Mouse (Mus musculus) hindbrain, embryonic 11.5 days (tissue): ENCODE data around the gene Isg20. TPM values are rescaled to one million over a fixed set of nuclear protein-coding genes. Genes with fewer than 3 reads are reported as not detected.

Experiments used
- ATAC-seq: fragments of 200-750 bp; cut with Nextera tagmentation; 2 replicates; pipeline ENCODE4 v1.8.0; 2017; ENCODE audit warnings: mild to moderate bottlenecking, moderate TSS enrichment, moderate library complexity; ENCODE audit not compliant: low FRiP score
- DNase-seq: peaks from one replicate; pipeline ENCODE4 v3.0.0-alpha.2; 2015; ENCODE audit warnings: low spot score
- H3K27ac ChIP-seq: fragments of 300-500 bp; sonication (generic); 2 replicates; pipeline ENCODE4 v1.5.1; 2014; ENCODE audit warnings: mild to moderate bottlenecking, low read depth, low read length
- H3K27me3 ChIP-seq: fragments of 300-500 bp; sonication (generic); 2 replicates; pipeline ENCODE4 v1.6.1; 2014; ENCODE audit warnings: mild to moderate bottlenecking, low read length, moderate library complexity, mixed read lengths; ENCODE audit not compliant: control insufficient read depth, insufficient read depth
- H3K36me3 ChIP-seq: fragments of 300-500 bp; sonication (generic); 2 replicates; pipeline ENCODE4 v1.6.1; 2014; ENCODE audit warnings: mild to moderate bottlenecking, low read length, moderate library complexity, mixed read lengths; ENCODE audit not compliant: control insufficient read depth, insufficient read depth
- H3K4me1 ChIP-seq: fragments of 300-500 bp; sonication (generic); replicated peaks from 2 replicates; pipeline ENCODE4 v1.6.1; 2014; ENCODE audit warnings: low read length, mixed read lengths; ENCODE audit not compliant: control insufficient read depth, insufficient read depth
- H3K4me2 ChIP-seq: fragments of 300-500 bp; sonication (generic); replicated peaks from 2 replicates; pipeline ENCODE4 v1.6.1; 2014; ENCODE audit warnings: mild to moderate bottlenecking, low read depth, low read length
- H3K4me3 ChIP-seq: fragments of 300-500 bp; sonication (generic); 2 replicates; pipeline ENCODE4 v1.5.1; 2014; ENCODE audit warnings: low read depth, low read length
- H3K9ac ChIP-seq: fragments of 300-500 bp; sonication (generic); 2 replicates; pipeline ENCODE4 v1.6.1; 2014; ENCODE audit warnings: low read depth, low read length
- H3K9me3 ChIP-seq: fragments of 300-500 bp; sonication (generic); 2 replicates; pipeline ENCODE4 v1.6.1; 2016; ENCODE audit warnings: low read length; ENCODE audit not compliant: control insufficient read depth
- WGBS: fragments of 180-500 bp; shearing (Covaris S2); extraction: QIAGEN DNeasy Blood & Tissue Kit; methylation state at CpG from one replicate; pipeline ENCODE4 v1.1.7; 2014; 5-methylcytosine and 5-hydroxymethylcytosine counted together
- polyA plus RNA-seq: library from polyadenylated mRNA; unstranded; fragments of >200 nt; fragmentation: Nextera tagmentation; extraction: Ambion mirVana; gene quantifications from 2 replicates; pipeline ENCODE4 v1.2.1, GENCODE M21; 2014

The Isg20 gene
- polyA plus RNA-seq, 1 experiment from 2014 or later: 0.56 TPM

DNA sequence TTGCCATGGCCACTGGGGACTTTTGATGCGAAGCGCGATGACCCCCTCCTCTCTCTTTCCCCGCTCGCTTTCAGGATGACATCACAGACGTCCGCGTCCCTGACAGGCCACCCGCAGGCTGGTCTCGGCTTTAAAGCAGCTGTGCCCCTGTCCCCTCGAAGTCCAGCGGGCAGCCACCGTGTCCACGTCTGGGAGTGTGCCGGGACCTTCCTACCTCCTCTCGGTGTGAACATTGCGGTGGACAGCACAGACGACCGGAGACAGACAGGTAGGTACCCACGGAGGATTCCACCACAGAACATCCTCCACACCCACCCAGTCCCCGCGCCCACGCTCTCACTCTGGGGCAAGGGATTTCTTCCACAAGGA lies 30.8 kb upstream of the Isg20 start:
- ATAC-seq: peak; percentile 84
- Histone ChIP-seq H3K4me1 (peaks cover 9% of the 10 kb centered on the region; the same call in 1 of the 2 replicates), H3K36me3 (no peaks in the 10 kb centered on the region), H3K9me3 (no peaks in the 10 kb centered on the region), H3K27me3 (0 out of 2 replicates have a peak, but pooled peaks cover 5% of the 10 kb centered on the region), H3K4me2 (peak overlapping the region; percentile 79), H3K4me3 (peak overlapping the region; percentile 54), H3K27ac (peak overlapping the region; percentile 60; the same call in 1 of the 2 replicates), H3K9ac (peak overlapping the region; percentile 68)
- DNase-seq: peak; percentile 84
- 2% methylated on average over 23 of the region's 23 CpGs for WGBS

DNA sequence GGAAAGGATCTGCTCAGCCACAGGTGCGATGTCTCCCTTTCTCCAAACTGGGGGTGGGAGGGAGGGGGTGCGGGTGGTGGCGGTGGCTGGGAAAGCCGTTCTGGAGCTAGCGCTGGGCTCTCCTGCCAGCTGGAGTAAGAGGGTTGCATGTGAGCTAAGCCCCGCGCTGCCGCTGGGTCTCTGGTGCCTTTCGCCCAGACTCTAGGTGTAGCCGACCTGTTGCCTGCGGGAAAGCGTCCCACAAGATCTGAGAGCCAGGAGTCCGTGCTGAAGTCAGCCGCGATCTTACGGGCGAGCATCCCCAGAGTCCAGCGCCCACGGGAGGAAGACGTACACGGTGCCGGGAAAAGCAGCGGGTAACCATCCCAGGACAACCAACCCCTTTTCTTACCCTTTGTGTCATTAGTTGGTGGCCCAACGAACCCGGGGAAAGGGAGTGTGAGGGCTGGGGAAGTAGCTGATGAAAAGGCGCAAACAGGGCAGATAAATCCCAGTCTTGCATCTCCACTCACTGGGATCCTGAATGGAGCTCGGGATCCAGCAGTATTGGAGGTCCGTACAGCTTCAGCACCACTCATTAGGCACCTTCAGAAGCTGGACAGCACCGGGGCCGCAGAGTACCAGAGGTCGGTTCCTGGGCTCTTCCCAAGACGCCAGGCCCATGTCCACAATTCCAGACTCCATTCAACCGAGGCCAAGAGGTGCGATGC lies 30.1 kb upstream of the Isg20 start:
- 2% methylated on average over 34 of the region's 34 CpGs for WGBS
- Histone ChIP-seq H3K4me3 (peak overlapping the region; percentile 54), H3K27me3 (0 out of 2 replicates have a peak, but pooled peaks cover 5% of the 10 kb centered on the region), H3K4me2 (peak overlapping the region; percentile 79), H3K4me1 (peaks cover 9% of the 10 kb centered on the region; the same call in 1 of the 2 replicates), H3K9ac (peak overlapping the region; percentile 68), H3K9me3 (no peaks in the 10 kb centered on the region), H3K36me3 (no peaks in the 10 kb centered on the region), H3K27ac (peak overlapping the region; percentile 60)
- ATAC-seq (0 out of 2 replicates have a peak, but pooled peaks have one; percentile 3), DNase-seq (peak; percentile 56)

DNA sequence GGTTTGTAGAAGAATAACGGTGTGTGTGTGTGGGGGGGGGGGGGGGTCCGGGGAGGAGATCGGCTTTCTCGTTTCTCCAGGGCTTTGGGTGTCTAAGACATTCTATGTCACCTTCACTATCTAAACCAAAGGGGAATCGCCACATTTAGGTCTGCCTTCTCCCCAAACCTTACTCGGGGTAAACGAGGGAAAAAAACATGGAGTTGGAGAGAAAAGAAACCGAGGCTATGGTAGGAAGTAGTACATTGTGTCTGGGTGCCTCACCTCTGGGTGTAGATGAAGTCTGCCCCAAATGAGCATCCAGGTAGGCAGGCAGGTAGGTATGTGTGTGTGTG lies 29.5 kb upstream of the Isg20 start:
- ATAC-seq (no peak), DNase-seq (peak; percentile 34)
- H3K9ac ChIP-seq: peak overlapping the region; percentile 68
- H3K36me3 ChIP-seq: no peaks in the 10 kb centered on the region
- WGBS: 7% methylated on average over 8 of the region's 8 CpGs
- no peaks in the 10 kb centered on the region for H3K9me3 ChIP-seq
- H3K27me3 ChIP-seq: 0 out of 2 replicates have a peak, but pooled peaks cover 7% of the 10 kb centered on the region
- peak overlapping the region; percentile 79 for H3K4me2 ChIP-seq
- H3K4me1 ChIP-seq: peaks cover 9% of the 10 kb centered on the region; the same call in 1 of the 2 replicates
- peak overlapping the region; percentile 60 for H3K27ac ChIP-seq
- peak overlapping the region; percentile 54 for H3K4me3 ChIP-seq

DNA sequence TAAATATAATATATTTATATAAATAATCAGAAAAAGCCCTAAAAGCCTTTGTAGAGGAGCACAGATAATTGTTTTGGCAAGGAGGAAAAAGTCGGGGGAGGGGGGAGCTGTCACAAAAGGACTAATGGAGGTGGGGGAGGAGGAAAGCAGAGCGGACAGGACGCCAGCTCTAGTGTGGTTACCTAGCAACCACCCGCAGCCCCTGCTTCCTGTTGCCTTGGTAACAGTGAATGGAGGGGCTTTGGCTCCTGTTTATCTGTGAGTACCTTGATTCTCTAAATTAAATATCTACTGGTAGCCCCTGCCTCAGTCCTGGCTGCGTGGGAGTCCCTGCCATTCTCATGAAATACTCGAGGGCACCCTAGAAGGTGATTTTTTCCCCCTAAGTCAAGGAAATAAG lies 29.1 kb upstream of the Isg20 start:
- Histone ChIP-seq H3K9ac (no peak overlapping the region), H3K36me3 (no peaks in the 10 kb centered on the region), H3K27me3 (0 out of 2 replicates have a peak, but pooled peaks cover 7% of the 10 kb centered on the region), H3K4me1 (peaks cover 9% of the 10 kb centered on the region; the same call in 1 of the 2 replicates), H3K4me2 (peak overlapping the region; percentile 31), H3K27ac (peak overlapping the region; percentile 12; the same call in 1 of the 2 replicates), H3K9me3 (no peaks in the 10 kb centered on the region), H3K4me3 (peak overlapping the region; percentile 10; the same call in 1 of the 2 replicates)
- DNase-seq: peak; percentile 83
- WGBS: 8% methylated on average over 6 of the region's 6 CpGs
- ATAC-seq: peak; percentile 55

DNA sequence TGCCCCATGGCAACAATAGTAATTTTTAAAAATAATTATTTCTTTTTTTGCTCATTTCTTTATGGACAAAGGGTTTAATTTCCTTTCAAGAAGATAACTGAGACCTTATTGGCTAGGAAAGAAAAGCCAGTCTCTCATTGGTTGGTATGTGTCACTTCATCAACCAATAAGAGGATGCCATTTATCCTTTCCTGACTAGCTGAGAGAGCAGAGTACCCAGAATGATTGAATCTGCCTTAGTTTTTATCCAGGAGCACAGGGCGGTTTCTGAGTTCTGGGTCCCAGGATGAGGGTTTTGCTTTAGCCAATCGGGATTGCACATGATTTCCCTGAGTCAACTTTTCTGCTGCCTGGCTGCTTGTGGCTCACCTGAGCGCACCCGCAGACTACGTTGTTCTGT lies 27.8 kb upstream of the Isg20 start:
- no peak overlapping the region for H3K9ac ChIP-seq
- DNase-seq: no peak
- no peak overlapping the region for H3K4me3 ChIP-seq
- H3K27ac ChIP-seq: no peak overlapping the region
- no peaks in the 10 kb centered on the region for H3K9me3 ChIP-seq
- no peak overlapping the region for H3K4me2 ChIP-seq
- ATAC-seq: no peak
- WGBS: 87% methylated on average over 5 of the region's 5 CpGs
- no peaks in the 10 kb centered on the region for H3K36me3 ChIP-seq
- peaks cover 9% of the 10 kb centered on the region; the same call in 1 of the 2 replicates for H3K27me3 ChIP-seq
- H3K4me1 ChIP-seq: peaks cover 9% of the 10 kb centered on the region; the same call in 1 of the 2 replicates

DNA sequence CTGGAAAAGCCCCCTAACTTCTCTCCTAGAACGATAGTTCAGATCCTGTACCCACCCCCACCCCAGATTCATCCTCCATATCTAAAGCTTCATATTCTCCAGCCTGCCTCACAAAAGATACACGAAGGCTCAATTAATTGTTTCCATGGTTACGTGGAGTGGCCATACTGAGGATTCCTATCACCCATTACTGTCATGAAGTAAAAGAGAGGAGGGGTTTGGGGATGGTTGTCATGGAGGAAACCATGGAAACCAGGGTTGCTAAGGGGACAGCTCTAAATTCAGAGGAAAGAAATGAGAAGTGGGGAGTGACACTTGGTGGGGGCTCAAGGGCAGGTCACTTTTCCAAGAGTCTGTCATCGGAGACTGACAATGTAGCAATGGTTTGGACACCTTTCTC lies 26.7 kb upstream of the Isg20 start:
- Histone ChIP-seq H3K27me3 (peaks cover 9% of the 10 kb centered on the region; the same call in 1 of the 2 replicates), H3K4me2 (peak overlapping the region; percentile 12; the same call in 1 of the 2 replicates), H3K27ac (peak overlapping the region; percentile 64; the same call in 1 of the 2 replicates), H3K4me3 (no peak overlapping the region; the same call in 1 of the 2 replicates), H3K9me3 (no peaks in the 10 kb centered on the region), H3K4me1 (peaks cover 9% of the 10 kb centered on the region; the same call in 1 of the 2 replicates), H3K9ac (no peak overlapping the region; the same call in 1 of the 2 replicates), H3K36me3 (no peaks in the 10 kb centered on the region)
- peak; percentile 71 for DNase-seq
- 0 out of 2 replicates have a peak, but pooled peaks have one; percentile 6 for ATAC-seq
- WGBS: 34% methylated on average over 4 of the region's 4 CpGs

DNA sequence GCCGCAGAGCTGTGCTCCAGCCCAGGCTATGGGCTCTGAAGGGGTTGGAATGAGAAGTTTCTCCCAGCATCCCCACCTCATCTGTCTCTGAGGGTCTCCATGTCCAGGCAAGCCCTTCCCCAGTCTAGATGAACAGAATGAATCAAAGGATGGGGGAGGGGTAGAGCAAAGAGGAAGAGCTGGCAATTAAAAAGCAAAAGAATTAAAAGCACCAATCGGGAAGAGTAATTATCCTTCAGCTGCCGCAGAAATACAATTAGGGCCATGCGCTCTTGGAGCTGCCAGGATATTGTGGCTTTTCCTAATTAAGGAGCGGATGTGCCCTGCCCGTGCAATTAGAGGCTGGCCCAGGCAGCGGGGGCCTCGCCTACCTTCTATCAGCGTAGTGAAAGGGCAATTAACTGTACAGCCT lies 25.8 kb upstream of the Isg20 start:
- ATAC-seq (peak; percentile 34), DNase-seq (peak; percentile 19)
- Histone ChIP-seq H3K9me3 (no peaks in the 10 kb centered on the region), H3K4me3 (no peak overlapping the region), H3K36me3 (no peaks in the 10 kb centered on the region), H3K4me1 (peaks cover 7% of the 10 kb centered on the region; the same call in 1 of the 2 replicates), H3K9ac (peak overlapping the region; percentile 35; the same call in 1 of the 2 replicates), H3K4me2 (peak overlapping the region; percentile 12; the same call in 1 of the 2 replicates), H3K27me3 (peaks cover 9% of the 10 kb centered on the region; the same call in 1 of the 2 replicates), H3K27ac (peak overlapping the region; percentile 64)
- WGBS: 51% methylated on average over 9 of the region's 9 CpGs

DNA sequence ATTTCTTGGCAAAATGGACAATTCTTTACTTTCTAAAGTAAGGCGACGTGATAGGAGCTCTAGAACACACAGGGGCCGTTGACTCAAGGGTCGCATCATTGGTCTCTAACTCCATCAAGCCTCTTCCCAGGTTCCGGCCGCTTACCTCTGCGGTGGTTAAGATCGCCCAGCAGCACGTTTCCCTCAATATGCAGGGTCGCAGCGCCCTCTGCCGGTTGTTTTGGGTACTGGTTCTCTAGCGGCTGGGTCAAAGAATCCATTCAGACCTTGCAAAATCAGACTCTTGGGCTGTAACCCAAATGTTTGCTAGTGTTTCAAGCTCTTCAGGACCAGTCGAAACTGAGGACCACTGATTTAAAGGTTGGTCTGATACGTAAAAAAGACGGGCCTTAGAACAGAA lies 22.6 kb upstream of the Isg20 start:
- Histone ChIP-seq H3K9me3 (no peaks in the 10 kb centered on the region), H3K4me1 (0 out of 2 replicates have a peak, but pooled peaks cover 7% of the 10 kb centered on the region), H3K27ac (no peak overlapping the region), H3K36me3 (no peaks in the 10 kb centered on the region), H3K4me2 (no peak overlapping the region), H3K4me3 (no peak overlapping the region), H3K9ac (no peak overlapping the region), H3K27me3 (peaks cover 4% of the 10 kb centered on the region; the same call in 1 of the 2 replicates)
- WGBS: 3% methylated on average over 16 of the region's 16 CpGs
- DNase-seq: peak; percentile 97
- ATAC-seq: no peak
